Comparison of ENCODE assay signal across 23 mouse cellular contexts in genomic region chr8:102514805-102515424, GRCm38 (mm10).
DNase-seq lines count a peak whose midpoint lies in the region; ATAC-seq and TF ChIP-seq lines count a peak whose summit lies in the region.
"Had no signal": no experiment of that assay in that cellular context is flagged by ENCODE, and none has a peak within 500 bp of the region (broad histone marks: within the 10 kb centered on the region; RNA-seq: fewer than 3 reads in every experiment).

No protein-coding gene starts in this region.

- TF ChIP-seq CTCF in forebrain, postnatal 0 days (IDR thresholded peaks at IDR 0.05; ENCODE audit: low read depth), result no peak
- no peak for TF ChIP-seq CTCF in kidney, postnatal 0 days (IDR thresholded peaks at IDR 0.05; ENCODE audit: low read depth)

- no peak for DNase-seq in forebrain, embryonic 11.5 days (ENCODE audit: low spot score)
- no peak for DNase-seq in forebrain, postnatal 0 days
- peak; percentile 35 for DNase-seq in kidney, postnatal 0 days (ENCODE audit: low spot score)
- no peak for DNase-seq in kidney, postnatal 10 days
- DNase-seq in urinary bladder, postnatal 4 days (ENCODE audit: low spot score in 2 of 2), result no peak
- DNase-seq: B cell, adult 2 months; cerebellum, adult 11 months; cerebellum, adult 2 months; cerebellum, adult 9-11 months; gastrocnemius, adult 2 months; gastrocnemius, postnatal 14 days had no signal

- H3K9me3 ChIP-seq in forebrain, embryonic 11.5 days (ENCODE audit: control insufficient read depth, low read length), result no peaks in the 10 kb centered on the region
- H3K9me3 ChIP-seq in forebrain, postnatal 0 days (ENCODE audit: low read length), result no peaks in the 10 kb centered on the region
- H3K9me3 ChIP-seq in kidney, postnatal 0 days (replicated peaks; ENCODE audit: low read length), result no peaks in the 10 kb centered on the region
- H3K9me3 ChIP-seq in midbrain, embryonic 13.5 days, result no peaks in the 10 kb centered on the region
- no peaks in the 10 kb centered on the region for H3K9me3 ChIP-seq in midbrain, embryonic 16.5 days (replicated peaks; ENCODE audit: control insufficient read depth, low read length, poor library complexity, severe bottlenecking)
- H3K9me3 ChIP-seq: forebrain, embryonic 10.5 days; G1E; heart, embryonic 12.5 days; heart, embryonic 15.5 days; hindbrain, embryonic 10.5 days; hindbrain, embryonic 13.5 days had no signal

- H3K4me3 ChIP-seq in forebrain, embryonic 11.5 days (ENCODE audit: low read depth, low read length), result no peak overlapping the region
- no peak overlapping the region for H3K4me3 ChIP-seq in forebrain, postnatal 0 days (ENCODE audit: low read depth, low read length)
- no peak overlapping the region for H3K4me3 ChIP-seq in kidney, postnatal 0 days (replicated peaks; ENCODE audit: low read depth, low read length)
- no peak overlapping the region for H3K4me3 ChIP-seq in midbrain, embryonic 13.5 days (replicated peaks)
- H3K4me3 ChIP-seq in midbrain, embryonic 16.5 days (ENCODE audit: low read depth, low read length), result no peak overlapping the region
- H3K4me3 ChIP-seq: forebrain, embryonic 10.5 days; gastrocnemius, adult 2 months; heart, embryonic 12.5 days; heart, embryonic 15.5 days; hindbrain, embryonic 10.5 days; hindbrain, embryonic 13.5 days had no signal

- no peaks in the 10 kb centered on the region for H3K27me3 ChIP-seq in forebrain, embryonic 11.5 days (ENCODE audit: control insufficient read depth, insufficient read depth, low read length)
- H3K27me3 ChIP-seq in forebrain, postnatal 0 days (ENCODE audit: insufficient read depth, low read length), result no peaks in the 10 kb centered on the region
- no peaks in the 10 kb centered on the region for H3K27me3 ChIP-seq in kidney, postnatal 0 days (ENCODE audit: insufficient read depth, low read length)
- H3K27me3 ChIP-seq in midbrain, embryonic 13.5 days, result no peaks in the 10 kb centered on the region
- H3K27me3 ChIP-seq in midbrain, embryonic 16.5 days (ENCODE audit: control insufficient read depth, insufficient read depth, low read depth, low read length), result no peaks in the 10 kb centered on the region
- H3K27me3 ChIP-seq: CH12.LX; heart, embryonic 12.5 days; heart, embryonic 15.5 days; hindbrain, embryonic 13.5 days had no signal

- H3K27ac ChIP-seq in forebrain, embryonic 11.5 days (ENCODE audit: low read depth, low read length), result no peak overlapping the region
- H3K27ac ChIP-seq in forebrain, postnatal 0 days (ENCODE audit: low read depth, low read length), result no peak overlapping the region
- no peak overlapping the region for H3K27ac ChIP-seq in kidney, postnatal 0 days
- no peak overlapping the region for H3K27ac ChIP-seq in midbrain, embryonic 13.5 days
- no peak overlapping the region for H3K27ac ChIP-seq in midbrain, embryonic 16.5 days (ENCODE audit: low read length)
- H3K27ac ChIP-seq: forebrain, embryonic 10.5 days; gastrocnemius, adult 2 months; heart, embryonic 15.5 days; hindbrain, embryonic 10.5 days; hindbrain, embryonic 13.5 days had no signal

- H3K9ac ChIP-seq in forebrain, embryonic 11.5 days (ENCODE audit: low read length), result no peak overlapping the region
- H3K9ac ChIP-seq in forebrain, postnatal 0 days, result no peak overlapping the region
- no peak overlapping the region for H3K9ac ChIP-seq in kidney, postnatal 0 days (ENCODE audit: low read depth, low read length)
- H3K9ac ChIP-seq in midbrain, embryonic 13.5 days (replicated peaks), result no peak overlapping the region
- H3K9ac ChIP-seq in midbrain, embryonic 16.5 days (ENCODE audit: low read depth, low read length), result no peak overlapping the region
- H3K9ac ChIP-seq: heart, embryonic 12.5 days; heart, embryonic 15.5 days; hindbrain, embryonic 13.5 days had no signal

- H3K4me1 ChIP-seq in forebrain, embryonic 11.5 days (replicated peaks; ENCODE audit: control insufficient read depth, insufficient read depth, low read length), result no peaks in the 10 kb centered on the region
- no peaks in the 10 kb centered on the region for H3K4me1 ChIP-seq in forebrain, postnatal 0 days (ENCODE audit: insufficient read depth)
- H3K4me1 ChIP-seq in kidney, postnatal 0 days (replicated peaks; ENCODE audit: insufficient read depth, low read length), result no peaks in the 10 kb centered on the region
- peaks cover 6% of the 10 kb centered on the region for H3K4me1 ChIP-seq in midbrain, embryonic 13.5 days (replicated peaks)
- 0 out of 2 replicates have a peak, but pooled peaks cover 3% of the 10 kb centered on the region for H3K4me1 ChIP-seq in midbrain, embryonic 16.5 days (ENCODE audit: control insufficient read depth, insufficient read depth, low read length)
- H3K4me1 ChIP-seq: heart, embryonic 12.5 days; heart, embryonic 15.5 days had no signal

- peak; percentile 72 for ATAC-seq in forebrain, embryonic 11.5 days (replicated peaks; ENCODE audit: low FRiP score)
- ATAC-seq in forebrain, postnatal 0 days, result no peak
- no peak for ATAC-seq in kidney, postnatal 0 days (replicated peaks; ENCODE audit: low FRiP score, low read depth)
- peak; percentile 37; the same call in 1 of the 2 replicates for ATAC-seq in midbrain, embryonic 13.5 days
- ATAC-seq in midbrain, embryonic 16.5 days, result no peak
- ATAC-seq: forebrain, embryonic 16.5 days; hindbrain, embryonic 16.5 days; Patski had no signal

- whole genome bisulfite sequencing in forebrain, embryonic 11.5 days, result 10% methylated on average over 2 of the region's 2 CpGs
- 22% methylated on average over 2 of the region's 2 CpGs for WGBS in forebrain, postnatal 0 days
- WGBS in kidney, postnatal 0 days, result 40% methylated on average over 2 of the region's 2 CpGs
- 16% methylated on average over 2 of the region's 2 CpGs for WGBS in midbrain, embryonic 13.5 days
- 20% methylated on average over 2 of the region's 2 CpGs for WGBS in midbrain, embryonic 16.5 days

- H3K36me3 ChIP-seq in forebrain, embryonic 11.5 days (ENCODE audit: control insufficient read depth, insufficient read depth, low read length), result no peaks in the 10 kb centered on the region
- no peaks in the 10 kb centered on the region for H3K36me3 ChIP-seq in forebrain, postnatal 0 days (ENCODE audit: insufficient read depth)
- no peaks in the 10 kb centered on the region for H3K36me3 ChIP-seq in kidney, postnatal 0 days (ENCODE audit: insufficient read depth, low read length)
- no peaks in the 10 kb centered on the region for H3K36me3 ChIP-seq in midbrain, embryonic 13.5 days
- H3K36me3 ChIP-seq in midbrain, embryonic 16.5 days (ENCODE audit: control insufficient read depth, insufficient read depth, low read length), result no peaks in the 10 kb centered on the region
- H3K36me3 ChIP-seq: forebrain, embryonic 10.5 days; G1E; heart, embryonic 12.5 days; heart, embryonic 15.5 days; hindbrain, embryonic 10.5 days; hindbrain, embryonic 13.5 days had no signal

- H3K4me2 ChIP-seq in forebrain, embryonic 11.5 days (ENCODE audit: low read depth, low read length, severe bottlenecking), result no peak overlapping the region
- H3K4me2 ChIP-seq in forebrain, postnatal 0 days (ENCODE audit: low read depth), result no peak overlapping the region
- no peak overlapping the region for H3K4me2 ChIP-seq in kidney, postnatal 0 days (ENCODE audit: low read length)
- H3K4me2 ChIP-seq in midbrain, embryonic 13.5 days (replicated peaks), result no peak overlapping the region
- no peak overlapping the region for H3K4me2 ChIP-seq in midbrain, embryonic 16.5 days (ENCODE audit: low read length)
- H3K4me2 ChIP-seq: heart, embryonic 12.5 days; heart, embryonic 15.5 days; hindbrain, embryonic 13.5 days had no signal

Comparison
In these comparisons a context has a peak if more than half of its experiments do, and no peak if none do; other contexts are left out.
1. ATAC-seq: peak in forebrain, embryonic 11.5 days (single experiment) and midbrain, embryonic 13.5 days (single experiment); none in forebrain, postnatal 0 days (single experiment), kidney, postnatal 0 days (single experiment) and midbrain, embryonic 16.5 days (single experiment).